Mouse (Mus musculus): ENCODE measurements at regions not wholly inside any gene's neighbourhood (a gene's known extent, or its start where the extent isn't known, plus 50 kb on each side); places are given as distances from the start of the nearest gene placed in this dataset.

DNA sequence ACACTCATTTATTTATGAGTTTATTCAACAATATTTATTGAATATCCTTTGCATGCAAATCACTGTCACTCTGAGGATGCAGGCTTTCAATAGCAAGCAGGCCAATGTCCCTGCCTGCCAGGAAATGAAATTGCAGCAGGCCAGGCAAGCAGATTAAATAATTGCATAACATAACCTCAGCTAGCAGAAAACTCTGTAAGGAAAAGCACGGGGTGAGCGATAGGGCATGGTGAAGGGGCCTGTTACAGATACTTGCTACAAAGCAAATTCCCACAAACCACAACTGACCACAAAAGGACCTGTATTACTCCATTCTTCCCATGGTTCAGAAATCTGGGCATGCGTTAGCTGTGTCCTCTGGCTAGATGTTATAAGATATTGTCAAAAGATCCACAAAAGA is 509.8 kb downstream of the Bnc2 start:
- TF ChIP-seq POLR2A (IDR thresholded peaks at IDR 0.05; ENCODE audit: low read depth, low read length) (no peak), CTCF (IDR thresholded peaks at IDR 0.05; ENCODE audit: extremely low read depth, insufficient read depth, insufficient read length, insufficient replicate concordance) (no peak)
